ENCODE assay signal across 8 mouse cellular contexts in the genomic region with DNA sequence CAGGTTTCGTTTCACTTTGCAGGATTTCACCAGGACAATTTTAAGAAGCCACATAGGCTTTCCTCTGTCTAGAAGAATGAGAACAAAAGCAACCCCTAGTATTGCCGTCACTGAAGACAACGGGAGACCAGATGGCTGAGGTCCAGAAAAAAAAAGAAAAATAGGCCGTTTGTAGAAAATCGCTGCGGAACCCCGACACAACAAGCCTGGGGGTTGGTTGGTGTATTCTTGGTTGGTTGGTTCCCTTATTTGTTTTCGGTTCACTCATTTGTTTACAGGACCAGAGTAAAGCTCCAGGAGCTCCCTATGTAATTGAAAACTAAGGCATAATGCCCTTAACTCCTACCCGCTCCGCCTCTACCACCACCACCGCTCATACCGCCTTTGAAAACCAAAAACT. TPM values are rescaled to one million over a fixed set of nuclear protein-coding genes. Genes with fewer than 3 reads are reported as not detected.
DNase-seq lines count a peak whose midpoint lies in the region; ATAC-seq lines count a peak whose summit lies in the region.

No protein-coding gene starts in this region.

- DNase-seq in heart, postnatal 36 days: no peak
- no peak for DNase-seq in embryonic facial prominence, embryonic 10.5 days (ENCODE audit: low spot score)
- DNase-seq in cerebellum, adult 9-11 months: no peak
- no peak for DNase-seq in adrenal gland, postnatal 4 days (ENCODE audit: low spot score in 2 of 2)
- DNase-seq in thymus, postnatal 4 days: no peak

- H3K27ac ChIP-seq in heart, embryonic 15.5 days: no peak overlapping the region
- no peak overlapping the region for H3K27ac ChIP-seq in embryonic facial prominence, embryonic 10.5 days (replicated peaks)
- H3K27ac ChIP-seq in hindbrain, embryonic 16.5 days (ENCODE audit: low read depth, low read length): no peak overlapping the region
- no peak overlapping the region for H3K27ac ChIP-seq in midbrain, embryonic 16.5 days (ENCODE audit: low read length)

- 2% methylated on average over 12 of the region's 12 CpGs for WGBS in heart, embryonic 15.5 days
- 2% methylated on average over 12 of the region's 12 CpGs for WGBS in embryonic facial prominence, embryonic 10.5 days
- 0% methylated on average over 12 of the region's 12 CpGs for WGBS in hindbrain, embryonic 16.5 days
- under 1% methylated on average over 12 of the region's 12 CpGs for WGBS in midbrain, embryonic 16.5 days

- H3K27me3 ChIP-seq in heart, embryonic 15.5 days: peaks cover 99% of the 10 kb centered on the region
- peaks cover 100% of the 10 kb centered on the region for H3K27me3 ChIP-seq in embryonic facial prominence, embryonic 10.5 days (replicated peaks; ENCODE audit: low read depth, poor library complexity, severe bottlenecking)
- peaks cover 72% of the 10 kb centered on the region for H3K27me3 ChIP-seq in hindbrain, embryonic 16.5 days (replicated peaks; ENCODE audit: control insufficient read depth, insufficient read depth, low read length)
- H3K27me3 ChIP-seq in midbrain, embryonic 16.5 days (ENCODE audit: control insufficient read depth, insufficient read depth, low read depth, low read length): peaks cover 68% of the 10 kb centered on the region

- ATAC-seq in heart, embryonic 15.5 days (replicated peaks; ENCODE audit: insufficient number of reproducible peaks, insufficient read depth, low FRiP score, low read depth): no peak
- ATAC-seq in hindbrain, embryonic 16.5 days: peak; percentile 43
- ATAC-seq in midbrain, embryonic 16.5 days: peak; percentile 15; the same call in 1 of the 2 replicates

- no peaks in the 10 kb centered on the region for H3K9me3 ChIP-seq in heart, embryonic 15.5 days (replicated peaks)
- H3K9me3 ChIP-seq in embryonic facial prominence, embryonic 10.5 days: no peaks in the 10 kb centered on the region
- no peaks in the 10 kb centered on the region for H3K9me3 ChIP-seq in hindbrain, embryonic 16.5 days (ENCODE audit: control insufficient read depth, low read length)
- H3K9me3 ChIP-seq in midbrain, embryonic 16.5 days (replicated peaks; ENCODE audit: control insufficient read depth, low read length, poor library complexity, severe bottlenecking): no peaks in the 10 kb centered on the region

- no peaks in the 10 kb centered on the region for H3K36me3 ChIP-seq in heart, embryonic 15.5 days
- H3K36me3 ChIP-seq in embryonic facial prominence, embryonic 10.5 days (replicated peaks): no peaks in the 10 kb centered on the region
- H3K36me3 ChIP-seq in hindbrain, embryonic 16.5 days (ENCODE audit: control insufficient read depth, insufficient read depth, low read length): no peaks in the 10 kb centered on the region
- no peaks in the 10 kb centered on the region for H3K36me3 ChIP-seq in midbrain, embryonic 16.5 days (ENCODE audit: control insufficient read depth, insufficient read depth, low read length)

- no peak overlapping the region for H3K9ac ChIP-seq in heart, embryonic 15.5 days
- H3K9ac ChIP-seq in hindbrain, embryonic 16.5 days (ENCODE audit: low read depth, low read length): peak overlapping the region; percentile 31
- no peak overlapping the region for H3K9ac ChIP-seq in midbrain, embryonic 16.5 days (ENCODE audit: low read depth, low read length)

- intact Hi-C loops in heart, postnatal 36 days (cut with DNase I): loop anchor here (1.0 to 5.0 kb wide), 5 partner anchors 56 to 730 kb away; no protein-coding TSS in a partner anchor

- peaks cover 23% of the 10 kb centered on the region for H3K4me1 ChIP-seq in heart, embryonic 15.5 days (replicated peaks)
- H3K4me1 ChIP-seq in embryonic facial prominence, embryonic 10.5 days: peaks cover 40% of the 10 kb centered on the region
- peaks cover 11% of the 10 kb centered on the region for H3K4me1 ChIP-seq in hindbrain, embryonic 16.5 days (ENCODE audit: control insufficient read depth, insufficient read depth, low read depth, low read length)
- H3K4me1 ChIP-seq in midbrain, embryonic 16.5 days (ENCODE audit: control insufficient read depth, insufficient read depth, low read length): peaks cover 4% of the 10 kb centered on the region; the same call in 1 of the 2 replicates

- peak overlapping the region; percentile 47 for H3K4me3 ChIP-seq in heart, embryonic 15.5 days
- H3K4me3 ChIP-seq in embryonic facial prominence, embryonic 10.5 days: peak overlapping the region; percentile 44
- H3K4me3 ChIP-seq in hindbrain, embryonic 16.5 days (ENCODE audit: low read length): peak overlapping the region; percentile 38
- H3K4me3 ChIP-seq in midbrain, embryonic 16.5 days (ENCODE audit: low read depth, low read length): peak overlapping the region; percentile 32

- H3K4me2 ChIP-seq in heart, embryonic 15.5 days: peak overlapping the region; percentile 67
- H3K4me2 ChIP-seq in hindbrain, embryonic 16.5 days (ENCODE audit: low read length): peak overlapping the region; percentile 72
- peak overlapping the region; percentile 59 for H3K4me2 ChIP-seq in midbrain, embryonic 16.5 days (ENCODE audit: low read length)

RNA-seq across cellular contexts. Expression of a gene that starts 7.6 kb away (rescaled TPM):
- polyA plus RNA-seq in heart, embryonic 15.5 days (2015; fragmentation: Nextera tagmentation; extraction: Ambion mirVana): 0.64 and 1.7 TPM in 2 replicates
- under 1 TPM in 1 of 2 experiments, not detected in 1; 0.19 TPM for total RNA-seq in heart, postnatal 36 days (2021)
- polyA plus RNA-seq in embryonic facial prominence, embryonic 10.5 days (2016; fragmentation: Nextera tagmentation; extraction: Ambion mirVana): 10.8 and 12.8 TPM in 2 replicates
- 4.2 and 5.1 TPM in 2 replicates for polyA plus RNA-seq in hindbrain, embryonic 16.5 days (2015; fragmentation: Nextera tagmentation; extraction: Ambion mirVana)
- 4.1 and 4.6 TPM in 2 replicates for polyA plus RNA-seq in midbrain, embryonic 16.5 days (2015; fragmentation: Nextera tagmentation; extraction: Ambion mirVana)
- total RNA-seq in adrenal gland, postnatal 4 days (2021): under 1 TPM; 0.11 TPM

RNA-seq across cellular contexts. Expression of a gene that starts 58.9 kb away (rescaled TPM):
- polyA plus RNA-seq in heart, embryonic 15.5 days (2015; fragmentation: Nextera tagmentation; extraction: Ambion mirVana): not detected in 2 replicates
- under 1 TPM in 1 of 2 experiments, not detected in 1; 0.08 TPM for total RNA-seq in heart, postnatal 36 days (2021)
- polyA plus RNA-seq in embryonic facial prominence, embryonic 10.5 days (2016; fragmentation: Nextera tagmentation; extraction: Ambion mirVana): not detected in 2 replicates
- polyA plus RNA-seq in hindbrain, embryonic 16.5 days (2015; fragmentation: Nextera tagmentation; extraction: Ambion mirVana): not detected in 2 replicates
- polyA plus RNA-seq in midbrain, embryonic 16.5 days (2015; fragmentation: Nextera tagmentation; extraction: Ambion mirVana): not detected in 2 replicates
- under 1 TPM; 0.11 to 0.28 TPM for total RNA-seq in adrenal gland, postnatal 4 days (2021)
